Mouse (Mus musculus) neural tube, embryonic 12.5 days (tissue): ENCODE measurements around the gene Lyz2. TPM values are rescaled to one million over a fixed set of nuclear protein-coding genes. Genes with fewer than 3 reads are reported as not detected.

Experiments used
- polyA plus RNA-seq: library from polyadenylated mRNA; unstranded; fragments of >200 nt; fragmentation: Nextera tagmentation; extraction: Ambion mirVana; gene quantifications from 2 replicates; pipeline ENCODE4 v1.2.1, GENCODE M21; 2016

Lyz2 gene
- polyA plus RNA-seq, 1 experiment from 2014 or later, result 16.7 TPM

Other genes with a start within 250 kb of the Lyz2 start
- 0.14 TPM in 1 of 2 replicates, not detected in the other for gene Lrrc10, start 237.0 kb downstream of the Lyz2 start, polyA plus RNA-seq
- gene Cct2, start 218.5 kb downstream of the Lyz2 start, polyA plus RNA-seq, result 265 and 280 TPM in 2 replicates
- gene Frs2, start 133.8 kb downstream of the Lyz2 start, polyA plus RNA-seq, result 23.1 and 26.3 TPM in 2 replicates
- 125 and 131 TPM in 2 replicates for gene Yeats4, start 57.8 kb downstream of the Lyz2 start, polyA plus RNA-seq
- not detected in 2 replicates for gene 9530003J23Rik, start 43.6 kb downstream of the Lyz2 start, polyA plus RNA-seq
- not detected in 2 replicates for gene Lyz1, start 10.5 kb upstream of the Lyz2 start, polyA plus RNA-seq
- 216 and 225 TPM in 2 replicates for gene Cpsf6, start 97.7 kb upstream of the Lyz2 start, polyA plus RNA-seq